Mouse (Mus musculus) neural tube, embryonic 11.5 days (tissue): ENCODE data around the gene Ivd. TPM values are rescaled to one million over a fixed set of nuclear protein-coding genes. Genes with fewer than 3 reads are reported as not detected.
A peak's percentile ranks its signal among the peaks of the same experiment; 100 is the strongest.

ENCODE experiments used
- ATAC-seq: fragments of 200-750 bp; cut with Nextera tagmentation; 2 replicates; pipeline ENCODE4 v1.8.0; 2017; ENCODE audit warnings: moderate number of reproducible peaks, mild to moderate bottlenecking, moderate TSS enrichment, moderate library complexity; ENCODE audit not compliant: insufficient read depth, low FRiP score, low TSS enrichment
- DNase-seq: peaks from one replicate; pipeline ENCODE4 v3.0.0-alpha.2; 2015; ENCODE audit warnings: low spot score
- H3K27ac ChIP-seq: fragments of 300-500 bp; sonication (generic); 2 replicates; pipeline ENCODE4 v1.5.1; 2014; ENCODE audit warnings: low read depth, mild to moderate bottlenecking, low read length
- H3K27me3 ChIP-seq: fragments of 300-500 bp; sonication (generic); 2 replicates; pipeline ENCODE4 v1.6.1; 2014; ENCODE audit warnings: mild to moderate bottlenecking, low read length, mixed read lengths; ENCODE audit not compliant: control insufficient read depth, insufficient read depth
- H3K36me3 ChIP-seq: fragments of 300-500 bp; sonication (generic); 2 replicates; pipeline ENCODE4 v1.6.1; 2014; ENCODE audit warnings: mild to moderate bottlenecking, low read length, moderate library complexity, mixed read lengths; ENCODE audit not compliant: control insufficient read depth, insufficient read depth
- H3K4me1 ChIP-seq: fragments of 300-500 bp; sonication (generic); 2 replicates; pipeline ENCODE4 v1.6.1; 2014; ENCODE audit warnings: low read length, mixed read lengths; ENCODE audit not compliant: control insufficient read depth, insufficient read depth
- H3K4me2 ChIP-seq: fragments of 300-500 bp; sonication (generic); 2 replicates; pipeline ENCODE4 v1.6.1; 2014; ENCODE audit warnings: low read depth, mild to moderate bottlenecking, moderate library complexity
- H3K4me3 ChIP-seq: fragments of 300-500 bp; sonication (generic); 2 replicates; pipeline ENCODE4 v1.5.1; 2014; ENCODE audit warnings: low read depth, low read length
- H3K9ac ChIP-seq: fragments of 300-500 bp; sonication (generic); 2 replicates; pipeline ENCODE4 v1.6.1; 2014; ENCODE audit warnings: mild to moderate bottlenecking, low read length
- H3K9me3 ChIP-seq: fragments of 300-500 bp; sonication (generic); 2 replicates; pipeline ENCODE4 v1.6.1; 2016; ENCODE audit warnings: low read length; ENCODE audit not compliant: control insufficient read depth
- WGBS: fragments of 180-500 bp; shearing (Covaris S2); extraction: QIAGEN DNeasy Blood & Tissue Kit; methylation state at CpG from one replicate; pipeline ENCODE4 v1.1.7; 2014; 5-methylcytosine and 5-hydroxymethylcytosine counted together
- polyA plus RNA-seq: library from polyadenylated mRNA; unstranded; fragments of >200 nt; fragmentation: Nextera tagmentation; extraction: Ambion mirVana; gene quantifications from 2 replicates; pipeline ENCODE4 v1.2.1, GENCODE M21; 2014

Gene Ivd
- polyA plus RNA-seq, 1 experiment from 2014 or later: 53.0 TPM

GRCm38 (mm10) chr2:118887845-118888548 is 26.2 kb downstream of the Ivd start:
- no peak for ATAC-seq
- 0 out of 2 replicates have a peak, but pooled peaks cover 2% of the 10 kb centered on the region for H3K27me3 ChIP-seq
- no peaks in the 10 kb centered on the region for H3K9me3 ChIP-seq
- 39% methylated on average over 14 of the region's 14 CpGs for WGBS
- H3K4me3 ChIP-seq: no peak overlapping the region
- no peak overlapping the region for H3K9ac ChIP-seq
- no peak overlapping the region for H3K4me2 ChIP-seq
- DNase-seq: no peak
- H3K36me3 ChIP-seq: no peaks in the 10 kb centered on the region
- no peak overlapping the region for H3K27ac ChIP-seq
- no peaks in the 10 kb centered on the region; the same call in 1 of the 2 replicates for H3K4me1 ChIP-seq

GRCm38 (mm10) chr2:118891173-118891572 is 29.4 kb downstream of the Ivd start:
- peaks cover 2% of the 10 kb centered on the region for H3K4me1 ChIP-seq
- WGBS: 88% methylated on average over 4 of the region's 4 CpGs
- ATAC-seq: no peak
- H3K9ac ChIP-seq: no peak overlapping the region
- H3K4me2 ChIP-seq: no peak overlapping the region
- H3K27ac ChIP-seq: no peak overlapping the region
- H3K9me3 ChIP-seq: no peaks in the 10 kb centered on the region
- H3K36me3 ChIP-seq: no peaks in the 10 kb centered on the region
- no peak for DNase-seq
- H3K4me3 ChIP-seq: no peak overlapping the region
- peaks cover 19% of the 10 kb centered on the region for H3K27me3 ChIP-seq

GRCm38 (mm10) chr2:118895990-118896913 is 34.5 kb downstream of the Ivd start:
- Histone ChIP-seq H3K27ac (no peak overlapping the region), H3K4me1 (peaks cover 20% of the 10 kb centered on the region), H3K4me3 (peak overlapping the region; percentile 30), H3K36me3 (no peaks in the 10 kb centered on the region), H3K9me3 (no peaks in the 10 kb centered on the region), H3K4me2 (peak overlapping the region; percentile 63), H3K9ac (peak overlapping the region; percentile 19; the same call in 1 of the 2 replicates), H3K27me3 (peaks cover 57% of the 10 kb centered on the region)
- DNase-seq: peak; percentile 51
- WGBS: under 1% methylated on average over 38 of the region's 38 CpGs
- ATAC-seq: no peak

- WGBS: 0% methylated on average over 13 of the region's 13 CpGs
- peaks cover 20% of the 10 kb centered on the region for H3K4me1 ChIP-seq
- no peaks in the 10 kb centered on the region for H3K9me3 ChIP-seq
- peak overlapping the region; percentile 63 for H3K4me2 ChIP-seq
- H3K27ac ChIP-seq: no peak overlapping the region
- no peaks in the 10 kb centered on the region for H3K36me3 ChIP-seq
- H3K4me3 ChIP-seq: peak overlapping the region; percentile 30
- peaks cover 57% of the 10 kb centered on the region for H3K27me3 ChIP-seq
- no peak overlapping the region; the same call in 1 of the 2 replicates for H3K9ac ChIP-seq
- DNase-seq: peak; percentile 45
- no peak for ATAC-seq
Observed at GRCm38 (mm10) chr2:118896914-118897291, 35.1 kb downstream of the Ivd start.

- H3K4me1 ChIP-seq: peaks cover 20% of the 10 kb centered on the region
- H3K4me3 ChIP-seq: peak overlapping the region; percentile 30; the same call in 1 of the 2 replicates
- ATAC-seq (no peak), DNase-seq (peak; percentile 25)
- no peak overlapping the region for H3K9ac ChIP-seq
- WGBS: 2% methylated on average over 7 of the region's 7 CpGs
- no peaks in the 10 kb centered on the region for H3K36me3 ChIP-seq
- H3K27me3 ChIP-seq: peaks cover 57% of the 10 kb centered on the region
- no peaks in the 10 kb centered on the region for H3K9me3 ChIP-seq
- no peak overlapping the region for H3K27ac ChIP-seq
- peak overlapping the region; percentile 63; the same call in 1 of the 2 replicates for H3K4me2 ChIP-seq
Observed at GRCm38 (mm10) chr2:118897392-118897791, 35.6 kb downstream of the Ivd start.

GRCm38 (mm10) chr2:118897808-118898207 is 36.1 kb downstream of the Ivd start:
- peak; percentile 20 for DNase-seq
- WGBS: 0% methylated on average over 11 of the region's 11 CpGs
- Histone ChIP-seq H3K9ac (no peak overlapping the region), H3K9me3 (no peaks in the 10 kb centered on the region), H3K4me2 (no peak overlapping the region; the same call in 1 of the 2 replicates), H3K27ac (no peak overlapping the region), H3K36me3 (no peaks in the 10 kb centered on the region), H3K4me3 (no peak overlapping the region), H3K4me1 (peaks cover 20% of the 10 kb centered on the region), H3K27me3 (peaks cover 61% of the 10 kb centered on the region)
- ATAC-seq: no peak

GRCm38 (mm10) chr2:118898771-118899170 is 37.0 kb downstream of the Ivd start:
- Histone ChIP-seq H3K4me1 (peaks cover 26% of the 10 kb centered on the region), H3K9me3 (no peaks in the 10 kb centered on the region), H3K27ac (no peak overlapping the region), H3K9ac (no peak overlapping the region), H3K36me3 (no peaks in the 10 kb centered on the region), H3K27me3 (peaks cover 66% of the 10 kb centered on the region), H3K4me3 (no peak overlapping the region), H3K4me2 (no peak overlapping the region)
- 4% methylated on average over 4 of the region's 4 CpGs for WGBS
- no peak for DNase-seq
- no peak for ATAC-seq

GRCm38 (mm10) chr2:118899306-118899705 is 37.6 kb downstream of the Ivd start:
- Histone ChIP-seq H3K9ac (no peak overlapping the region), H3K4me1 (peaks cover 28% of the 10 kb centered on the region), H3K36me3 (no peaks in the 10 kb centered on the region), H3K4me2 (no peak overlapping the region; the same call in 1 of the 2 replicates), H3K4me3 (peak overlapping the region; percentile 91; the same call in 1 of the 2 replicates), H3K27ac (no peak overlapping the region), H3K27me3 (peaks cover 64% of the 10 kb centered on the region), H3K9me3 (no peaks in the 10 kb centered on the region)
- 12% methylated on average over 7 of the region's 7 CpGs for WGBS
- DNase-seq (no peak), ATAC-seq (no peak)
